Mouse (Mus musculus) right cerebral cortex, postnatal 4 days (tissue): ENCODE results near the gene Armc8.
"Not testable (repeated sequence)": the region's sequence is repeated elsewhere in the genome, so short reads cannot be mapped to it uniquely, and the experiment has no call there.

Source experiments
- DNase-seq: peaks from one replicate; pipeline ENCODE4 v3.0.0-alpha.2; 2022

The Armc8 gene

GRCm38 (mm10) chr9:99568347-99569070 lies at the start of gene Armc8:
Armc8 (minus strand) TSS chr9:99568899.
- peak; percentile 85 for DNase-seq

GRCm38 (mm10) chr9:99612202-99612601 lies 43.5 kb upstream of the Armc8 start, which contains the start of gene A4gnt:
A4gnt (plus strand) TSS chr9:99612502.
- no peak for DNase-seq

GRCm38 (mm10) chr9:99603566-99603965 lies 34.9 kb upstream of the Armc8 start:
- DNase-seq, result no peak

- DNase-seq, result not testable (repeated sequence)
Measured at GRCm38 (mm10) chr9:99599127-99599526, 30.4 kb upstream of the Armc8 start.

- no peak for DNase-seq
Measured at GRCm38 (mm10) chr9:99591144-99591543, 22.4 kb upstream of the Armc8 start.

GRCm38 (mm10) chr9:99587505-99588202 lies 19.0 kb upstream of the Armc8 start:
- peak; percentile 50 for DNase-seq

- peak; percentile 7 for DNase-seq
Measured at GRCm38 (mm10) chr9:99580655-99581054, 12.0 kb upstream of the Armc8 start.

- DNase-seq, result peak; percentile 85
Measured at GRCm38 (mm10) chr9:99575677-99576480, 7.2 kb upstream of the Armc8 start, which contains the start of gene Dbr1. Dbr1 (plus strand) TSS chr9:99575799.

- DNase-seq, result no peak
Measured at GRCm38 (mm10) chr9:99569071-99569397, 335 bp upstream of the Armc8 start.

- DNase-seq, result no peak
Measured at GRCm38 (mm10) chr9:99568023-99568346, 714 bp downstream of the Armc8 start.

GRCm38 (mm10) chr9:99563714-99564113 lies 5.0 kb downstream of the Armc8 start:
- DNase-seq, result peak; percentile 9

GRCm38 (mm10) chr9:99560389-99560788 lies 8.3 kb downstream of the Armc8 start:
- no peak for DNase-seq

- DNase-seq, result no peak
Measured at GRCm38 (mm10) chr9:99559557-99559904, 9.2 kb downstream of the Armc8 start.

GRCm38 (mm10) chr9:99558824-99559556 lies 9.7 kb downstream of the Armc8 start:
- no peak for DNase-seq

GRCm38 (mm10) chr9:99557580-99558300 lies 11.0 kb downstream of the Armc8 start:
- DNase-seq, result no peak

- no peak for DNase-seq
Measured at GRCm38 (mm10) chr9:99555253-99555652, 13.4 kb downstream of the Armc8 start.

GRCm38 (mm10) chr9:99554052-99554451 lies 14.6 kb downstream of the Armc8 start:
- DNase-seq, result no peak

GRCm38 (mm10) chr9:99553049-99553448 lies 15.7 kb downstream of the Armc8 start:
- no peak for DNase-seq

- no peak for DNase-seq
Measured at GRCm38 (mm10) chr9:99552068-99552467, 16.6 kb downstream of the Armc8 start.

GRCm38 (mm10) chr9:99546259-99546658 lies 22.4 kb downstream of the Armc8 start:
- no peak for DNase-seq

- no peak for DNase-seq
Measured at GRCm38 (mm10) chr9:99531865-99532264, 36.8 kb downstream of the Armc8 start.

GRCm38 (mm10) chr9:99505875-99506274 lies 62.8 kb downstream of the Armc8 start:
- DNase-seq, result no peak
